Mouse (Mus musculus) embryonic facial prominence, embryonic 15.5 days (tissue): ENCODE data around the gene Tbc1d22b. TPM values are rescaled to one million over a fixed set of nuclear protein-coding genes. Genes with fewer than 3 reads are reported as not detected.

Experiments used
- ATAC-seq: fragments of 200-750 bp; cut with Nextera tagmentation; 2 replicates; pipeline ENCODE4 v1.8.0; 2017; ENCODE audit warnings: low read depth, moderate TSS enrichment; ENCODE audit not compliant: insufficient number of reproducible peaks, low FRiP score, low TSS enrichment
- H3K27ac ChIP-seq: fragments of 300-500 bp; sonication (generic); replicated peaks from 2 replicates; pipeline ENCODE4 v1.5.1; 2015; ENCODE audit warnings: mild to moderate bottlenecking, inconsistent platforms
- H3K27me3 ChIP-seq: fragments of 300-500 bp; sonication (generic); 2 replicates; pipeline ENCODE4 v1.6.1; 2015; ENCODE audit warnings: inconsistent platforms
- H3K36me3 ChIP-seq: fragments of 300-500 bp; sonication (generic); 2 replicates; pipeline ENCODE4 v1.6.1; 2015; ENCODE audit warnings: mild to moderate bottlenecking, inconsistent platforms
- H3K4me1 ChIP-seq: fragments of 300-500 bp; sonication (generic); 2 replicates; pipeline ENCODE4 v1.6.1; 2015; ENCODE audit warnings: inconsistent platforms
- H3K4me2 ChIP-seq: fragments of 300-500 bp; sonication (generic); replicated peaks from 2 replicates; pipeline ENCODE4 v1.6.1; 2015; ENCODE audit warnings: mild to moderate bottlenecking, inconsistent platforms
- H3K4me3 ChIP-seq: fragments of 300-500 bp; sonication (generic); replicated peaks from 2 replicates; pipeline ENCODE4 v1.5.1; 2015; ENCODE audit warnings: mild to moderate bottlenecking, inconsistent platforms
- H3K9ac ChIP-seq: fragments of 300-500 bp; sonication (generic); 2 replicates; pipeline ENCODE4 v1.6.1; 2015; ENCODE audit warnings: inconsistent platforms
- H3K9me3 ChIP-seq: fragments of 300-500 bp; sonication (generic); replicated peaks from 2 replicates; pipeline ENCODE4 v1.6.1; 2016; ENCODE audit warnings: inconsistent platforms
- WGBS: fragments of 180-500 bp; shearing (Covaris S2); methylation state at CpG from one replicate; pipeline ENCODE4 v1.1.7; 2015; 5-methylcytosine and 5-hydroxymethylcytosine counted together
- polyA plus RNA-seq: library from polyadenylated mRNA; unstranded; fragments of >200 nt; fragmentation: Nextera tagmentation; extraction: Ambion mirVana; gene quantifications from 2 replicates; pipeline ENCODE4 v1.2.1, GENCODE M21; 2015

Tbc1d22b gene
- polyA plus RNA-seq, 1 experiment from 2014 or later = 16.7 TPM

- Histone ChIP-seq H3K27ac (no peak overlapping the region), H3K9ac (no peak overlapping the region), H3K4me3 (no peak overlapping the region), H3K4me1 (no peaks in the 10 kb centered on the region), H3K27me3 (no peaks in the 10 kb centered on the region), H3K4me2 (no peak overlapping the region), H3K9me3 (no peaks in the 10 kb centered on the region), H3K36me3 (no peaks in the 10 kb centered on the region)
- ATAC-seq = no peak
- 87% methylated on average over 19 of the region's 19 CpGs for WGBS
Observed at GRCm38 (mm10) chr17:29542831-29543690, 6.5 kb upstream of the Tbc1d22b start.

GRCm38 (mm10) chr17:29544064-29544463, 5.5 kb upstream of the Tbc1d22b start:
- Histone ChIP-seq H3K4me1 (no peaks in the 10 kb centered on the region), H3K27me3 (no peaks in the 10 kb centered on the region), H3K27ac (no peak overlapping the region), H3K9me3 (no peaks in the 10 kb centered on the region), H3K9ac (no peak overlapping the region), H3K36me3 (no peaks in the 10 kb centered on the region), H3K4me3 (no peak overlapping the region), H3K4me2 (no peak overlapping the region)
- ATAC-seq = no peak
- 63% methylated on average over 2 of the region's 2 CpGs for WGBS

- Histone ChIP-seq H3K4me2 (no peak overlapping the region), H3K36me3 (no peaks in the 10 kb centered on the region), H3K4me3 (no peak overlapping the region), H3K4me1 (peaks cover 6% of the 10 kb centered on the region), H3K27me3 (no peaks in the 10 kb centered on the region), H3K9ac (no peak overlapping the region), H3K9me3 (no peaks in the 10 kb centered on the region), H3K27ac (no peak overlapping the region)
- WGBS = 91% methylated on average over 5 of the region's 5 CpGs
- no peak for ATAC-seq
Observed at GRCm38 (mm10) chr17:29545241-29545640, 4.3 kb upstream of the Tbc1d22b start.

- WGBS = 73% methylated on average over 3 of the region's 3 CpGs
- peaks cover 19% of the 10 kb centered on the region for H3K4me1 ChIP-seq
Observed at GRCm38 (mm10) chr17:29548494-29548893, 1.1 kb upstream of the Tbc1d22b start.

GRCm38 (mm10) chr17:29548994-29549393, 591 bp upstream of the Tbc1d22b start:
- 48% methylated on average over 8 of the region's 8 CpGs for WGBS

More at GRCm38 (mm10) chr17:29548494-29548893, 1.1 kb upstream of the Tbc1d22b start:
- no peak overlapping the region for H3K27ac ChIP-seq
- H3K36me3 ChIP-seq = no peaks in the 10 kb centered on the region
- ATAC-seq = no peak
- H3K4me3 ChIP-seq = no peak overlapping the region
- no peaks in the 10 kb centered on the region for H3K9me3 ChIP-seq
- H3K9ac ChIP-seq = no peak overlapping the region
- H3K27me3 ChIP-seq = no peaks in the 10 kb centered on the region
- no peak overlapping the region for H3K4me2 ChIP-seq

GRCm38 (mm10) chr17:29551019-29551418, 1.4 kb downstream of the Tbc1d22b start:
- Histone ChIP-seq H3K9me3 (no peaks in the 10 kb centered on the region), H3K4me2 (peak overlapping the region; percentile 90; the same call in 1 of the 2 replicates), H3K36me3 (no peaks in the 10 kb centered on the region), H3K9ac (no peak overlapping the region), H3K4me3 (no peak overlapping the region), H3K27me3 (no peaks in the 10 kb centered on the region), H3K27ac (no peak overlapping the region), H3K4me1 (peaks cover 19% of the 10 kb centered on the region)
- ATAC-seq = no peak
- WGBS = 59% methylated on average over 6 of the region's 6 CpGs

More at GRCm38 (mm10) chr17:29548994-29549393, 591 bp upstream of the Tbc1d22b start:
- H3K27me3 ChIP-seq = no peaks in the 10 kb centered on the region
- H3K4me2 ChIP-seq = peak overlapping the region; percentile 90
- no peak for ATAC-seq
- H3K9me3 ChIP-seq = no peaks in the 10 kb centered on the region
- no peak overlapping the region for H3K27ac ChIP-seq
- H3K4me3 ChIP-seq = peak overlapping the region; percentile 68
- no peaks in the 10 kb centered on the region for H3K36me3 ChIP-seq
- H3K9ac ChIP-seq = no peak overlapping the region
- peaks cover 19% of the 10 kb centered on the region for H3K4me1 ChIP-seq

GRCm38 (mm10) chr17:29552162-29552732, 2.7 kb downstream of the Tbc1d22b start, which contains the start of gene Tmem217:
Tmem217 (minus strand) TSS chr17:29552385.
- Histone ChIP-seq H3K9me3 (no peaks in the 10 kb centered on the region), H3K36me3 (no peaks in the 10 kb centered on the region), H3K4me1 (peaks cover 25% of the 10 kb centered on the region), H3K27ac (no peak within 1 kb of the TSS), H3K4me3 (no peak within 1 kb of the TSS), H3K9ac (no peak within 1 kb of the TSS), H3K27me3 (no peaks in the 10 kb centered on the region), H3K4me2 (peak within 1 kb of the TSS; percentile 90; the same call in 1 of the 2 replicates)
- 90% methylated on average over 5 of the region's 5 CpGs for WGBS
- ATAC-seq = no peak

GRCm38 (mm10) chr17:29554176-29554575, 4.6 kb downstream of the Tbc1d22b start:
- no peak for ATAC-seq
- Histone ChIP-seq H3K9me3 (no peaks in the 10 kb centered on the region), H3K27me3 (no peaks in the 10 kb centered on the region), H3K4me1 (peaks cover 25% of the 10 kb centered on the region), H3K9ac (no peak overlapping the region), H3K4me3 (no peak overlapping the region), H3K27ac (no peak overlapping the region), H3K4me2 (no peak overlapping the region), H3K36me3 (no peaks in the 10 kb centered on the region)

GRCm38 (mm10) chr17:29556456-29556855, 6.9 kb downstream of the Tbc1d22b start:
- H3K9ac ChIP-seq = no peak overlapping the region
- H3K9me3 ChIP-seq = no peaks in the 10 kb centered on the region
- no peak overlapping the region for H3K27ac ChIP-seq
- peaks cover 6% of the 10 kb centered on the region; the same call in 1 of the 2 replicates for H3K36me3 ChIP-seq
- no peaks in the 10 kb centered on the region for H3K27me3 ChIP-seq
- peaks cover 7% of the 10 kb centered on the region for H3K4me1 ChIP-seq
- 86% methylated on average over 10 of the region's 10 CpGs for WGBS
- no peak overlapping the region for H3K4me2 ChIP-seq
- no peak overlapping the region for H3K4me3 ChIP-seq
- no peak for ATAC-seq

GRCm38 (mm10) chr17:29556893-29557292, 7.3 kb downstream of the Tbc1d22b start:
- H3K9me3 ChIP-seq = no peaks in the 10 kb centered on the region
- no peaks in the 10 kb centered on the region for H3K27me3 ChIP-seq
- peaks cover 6% of the 10 kb centered on the region; the same call in 1 of the 2 replicates for H3K36me3 ChIP-seq
- 57% methylated on average over 7 of the region's 7 CpGs for WGBS
- peaks cover 7% of the 10 kb centered on the region for H3K4me1 ChIP-seq
- H3K9ac ChIP-seq = no peak overlapping the region
- no peak overlapping the region for H3K4me2 ChIP-seq
- H3K27ac ChIP-seq = no peak overlapping the region
- no peak overlapping the region for H3K4me3 ChIP-seq
- ATAC-seq = no peak

GRCm38 (mm10) chr17:29558476-29558875, 8.9 kb downstream of the Tbc1d22b start:
- Histone ChIP-seq H3K4me1 (peaks cover 7% of the 10 kb centered on the region), H3K9me3 (no peaks in the 10 kb centered on the region), H3K27ac (no peak overlapping the region), H3K4me3 (no peak overlapping the region), H3K9ac (no peak overlapping the region), H3K36me3 (peaks cover 6% of the 10 kb centered on the region; the same call in 1 of the 2 replicates), H3K4me2 (no peak overlapping the region), H3K27me3 (no peaks in the 10 kb centered on the region)
- no peak for ATAC-seq
- WGBS = 67% methylated on average over 5 of the region's 5 CpGs
